ENCODE assay signal across 12 mouse cellular contexts in genomic region chr9:108669875-108670274, GRCm38 (mm10). TPM values are rescaled to one million over a fixed set of nuclear protein-coding genes. Genes with fewer than 3 reads are reported as not detected.
DNase-seq lines count a peak whose midpoint lies in the region; ATAC-seq and TF ChIP-seq lines count a peak whose summit lies in the region.
"Had no signal": no experiment of that assay in that cellular context is flagged by ENCODE, and none has a peak within 500 bp of the region (broad histone marks: within the 10 kb centered on the region; RNA-seq: fewer than 3 reads in every experiment).

No protein-coding gene starts in this region.

- H3K4me2 ChIP-seq in hindbrain, postnatal 0 days (ENCODE audit: low read depth, low read length) = no peak overlapping the region
- no peak overlapping the region for H3K4me2 ChIP-seq in hindbrain, embryonic 12.5 days (replicated peaks)
- no peak overlapping the region for H3K4me2 ChIP-seq in stomach, postnatal 0 days (replicated peaks; ENCODE audit: low read depth)
- H3K4me2 ChIP-seq: embryonic facial prominence, embryonic 15.5 days had no signal

- TF ChIP-seq CTCF in hindbrain, postnatal 0 days (IDR thresholded peaks at IDR 0.05; ENCODE audit: low read depth) = peak; percentile 69
- peak; percentile 75 for TF ChIP-seq CTCF in stomach, postnatal 0 days (IDR thresholded peaks at IDR 0.05; ENCODE audit: low read depth)

- H3K4me1 ChIP-seq in hindbrain, postnatal 0 days (ENCODE audit: insufficient read depth, low read length) = no peaks in the 10 kb centered on the region
- H3K4me1 ChIP-seq in hindbrain, embryonic 12.5 days = no peaks in the 10 kb centered on the region
- H3K4me1 ChIP-seq in stomach, postnatal 0 days (replicated peaks; ENCODE audit: control insufficient read depth, insufficient read depth) = no peaks in the 10 kb centered on the region
- H3K4me1 ChIP-seq: embryonic facial prominence, embryonic 15.5 days had no signal

- no peak overlapping the region for H3K4me3 ChIP-seq in hindbrain, postnatal 0 days (ENCODE audit: low read length)
- no peak overlapping the region for H3K4me3 ChIP-seq in hindbrain, embryonic 12.5 days
- H3K4me3 ChIP-seq in stomach, postnatal 0 days (ENCODE audit: low read depth, low read length) = no peak overlapping the region
- H3K4me3 ChIP-seq: embryonic facial prominence, embryonic 15.5 days had no signal

- no peak overlapping the region for H3K27ac ChIP-seq in hindbrain, postnatal 0 days
- no peak overlapping the region for H3K27ac ChIP-seq in hindbrain, embryonic 12.5 days
- H3K27ac ChIP-seq in stomach, postnatal 0 days (replicated peaks) = no peak overlapping the region
- H3K27ac ChIP-seq: embryonic facial prominence, embryonic 15.5 days; macrophage had no signal

- no peak overlapping the region for H3K9ac ChIP-seq in hindbrain, postnatal 0 days (replicated peaks; ENCODE audit: low read length)
- H3K9ac ChIP-seq in hindbrain, embryonic 12.5 days = no peak overlapping the region
- no peak overlapping the region for H3K9ac ChIP-seq in stomach, postnatal 0 days (ENCODE audit: low read length)
- H3K9ac ChIP-seq: embryonic facial prominence, embryonic 15.5 days had no signal

- H3K27me3 ChIP-seq in hindbrain, postnatal 0 days (ENCODE audit: insufficient read depth, low read length) = no peaks in the 10 kb centered on the region
- H3K27me3 ChIP-seq in hindbrain, embryonic 12.5 days = no peaks in the 10 kb centered on the region
- no peaks in the 10 kb centered on the region for H3K27me3 ChIP-seq in stomach, postnatal 0 days (ENCODE audit: control insufficient read depth, insufficient read depth, low read length)
- H3K27me3 ChIP-seq: embryonic facial prominence, embryonic 15.5 days; Patski had no signal

- WGBS in hindbrain, postnatal 0 days = 51% methylated on average over 8 of the region's 8 CpGs
- WGBS in hindbrain, embryonic 12.5 days = 55% methylated on average over 8 of the region's 8 CpGs
- 65% methylated on average over 8 of the region's 8 CpGs for WGBS in stomach, postnatal 0 days

- ATAC-seq in hindbrain, postnatal 0 days = no peak
- ATAC-seq in hindbrain, embryonic 12.5 days (ENCODE audit: low FRiP score) = no peak
- ATAC-seq in stomach, postnatal 0 days (ENCODE audit: low FRiP score, low TSS enrichment) = no peak
- ATAC-seq: Patski had no signal

- peaks cover 17% of the 10 kb centered on the region; the same call in 1 of the 2 replicates for H3K36me3 ChIP-seq in hindbrain, postnatal 0 days (ENCODE audit: insufficient read depth, low read length)
- peaks cover 40% of the 10 kb centered on the region for H3K36me3 ChIP-seq in hindbrain, embryonic 12.5 days
- H3K36me3 ChIP-seq in stomach, postnatal 0 days (ENCODE audit: control insufficient read depth, insufficient read depth, low read length) = peaks cover 14% of the 10 kb centered on the region

- DNase-seq in hindbrain, postnatal 0 days (ENCODE audit: low spot score) = peak; percentile 72
- peak; percentile 46 to 50 for DNase-seq in right cerebral cortex, postnatal 10 days (ENCODE audit: low spot score in 2 of 2)
- no peak for DNase-seq in right cerebral cortex, adult 18-20 months
- peak; percentile 64 for DNase-seq in embryo, embryonic 11 days
- DNase-seq in stomach, postnatal 0 days (ENCODE audit: low spot score) = peak; percentile 45
- DNase-seq in spleen, adult 12 weeks (ENCODE audit: low spot score) = no peak
- no peak for DNase-seq in right cerebral cortex, postnatal 25 days
- DNase-seq: heart, postnatal 36 days had no signal

- no peak for TF ChIP-seq EP300 in stomach, postnatal 0 days (optimal IDR thresholded peaks at IDR 0.05)

- no peaks in the 10 kb centered on the region for H3K9me3 ChIP-seq in hindbrain, postnatal 0 days (ENCODE audit: low read length)
- H3K9me3 ChIP-seq in hindbrain, embryonic 12.5 days (replicated peaks) = no peaks in the 10 kb centered on the region
- no peaks in the 10 kb centered on the region for H3K9me3 ChIP-seq in stomach, postnatal 0 days (ENCODE audit: control insufficient read depth, low read length)
- H3K9me3 ChIP-seq: embryonic facial prominence, embryonic 15.5 days had no signal

RNA-seq across cellular contexts. Expression of gene Slc25a20, which starts 8.0 kb away (rescaled TPM):
- total RNA-seq in hindbrain, postnatal 0 days (2014; rRNA removed) = 31.0 and 41.1 TPM in 2 replicates
- polyA plus RNA-seq in hindbrain, postnatal 0 days (2015; fragmentation: Nextera tagmentation; extraction: Ambion mirVana) = 49.7 and 50.2 TPM in 2 replicates
- 40.0 and 41.4 TPM in 2 replicates for polyA plus RNA-seq in hindbrain, embryonic 12.5 days (2016; fragmentation: Nextera tagmentation; extraction: Ambion mirVana)
- polyA plus RNA-seq in stomach, postnatal 0 days (2015; fragmentation: Nextera tagmentation; extraction: Ambion mirVana) = 71.5 and 75.1 TPM in 2 replicates

RNA-seq across cellular contexts. Expression of gene Prkar2a, which starts 19.2 kb away (rescaled TPM):
- total RNA-seq in hindbrain, postnatal 0 days (2014; rRNA removed) = 87.3 and 92.2 TPM in 2 replicates
- polyA plus RNA-seq in hindbrain, postnatal 0 days (2015; fragmentation: Nextera tagmentation; extraction: Ambion mirVana) = 39.7 and 43.9 TPM in 2 replicates
- 59.3 and 63.8 TPM in 2 replicates for polyA plus RNA-seq in hindbrain, embryonic 12.5 days (2016; fragmentation: Nextera tagmentation; extraction: Ambion mirVana)
- 22.2 and 24.0 TPM in 2 replicates for polyA plus RNA-seq in stomach, postnatal 0 days (2015; fragmentation: Nextera tagmentation; extraction: Ambion mirVana)

RNA-seq across cellular contexts. Expression of gene Arih2, which starts 20.7 kb away (rescaled TPM):
- total RNA-seq in hindbrain, postnatal 0 days (2014; rRNA removed) = 52.1 and 54.8 TPM in 2 replicates
- 38.5 and 39.7 TPM in 2 replicates for polyA plus RNA-seq in hindbrain, postnatal 0 days (2015; fragmentation: Nextera tagmentation; extraction: Ambion mirVana)
- polyA plus RNA-seq in hindbrain, embryonic 12.5 days (2016; fragmentation: Nextera tagmentation; extraction: Ambion mirVana) = 50.4 and 54.8 TPM in 2 replicates
- 25.1 and 27.2 TPM in 2 replicates for polyA plus RNA-seq in stomach, postnatal 0 days (2015; fragmentation: Nextera tagmentation; extraction: Ambion mirVana)

Comparison
In these comparisons a context has a peak if more than half of its experiments do, and no peak if none do; other contexts are left out.
1. DNase-seq: peak in hindbrain, postnatal 0 days (single experiment), right cerebral cortex, postnatal 10 days (2 of 2), embryo, embryonic 11 days (single experiment) and stomach, postnatal 0 days (single experiment); none in right cerebral cortex, adult 18-20 months (single experiment), spleen, adult 12 weeks (single experiment) and right cerebral cortex, postnatal 25 days (single experiment).